Mouse (Mus musculus): ENCODE results near the gene Tada1.

Tada1 gene

DNA sequence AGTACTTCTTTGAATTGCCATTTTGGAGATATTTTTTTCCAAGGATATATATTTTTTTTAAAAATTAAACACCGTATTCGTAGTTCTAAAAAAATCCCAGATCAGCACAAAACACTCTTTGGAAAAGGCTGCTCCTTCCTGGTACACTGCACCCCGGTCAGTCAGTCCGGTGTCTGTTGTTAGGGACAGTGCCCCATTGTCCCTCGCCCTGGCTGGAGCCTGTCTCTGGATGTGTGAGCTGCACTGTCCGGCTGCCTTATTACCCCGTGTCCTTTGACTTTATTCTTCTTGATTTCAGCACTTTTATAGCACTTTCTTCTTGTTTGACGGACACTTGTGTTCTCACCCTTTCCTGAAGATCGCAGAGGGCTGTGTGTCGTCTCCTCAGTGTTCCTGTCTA is 5.7 kb downstream of the Tada1 start:
- DNase-seq (ENCODE audit: low read depth) = no peak

DNA sequence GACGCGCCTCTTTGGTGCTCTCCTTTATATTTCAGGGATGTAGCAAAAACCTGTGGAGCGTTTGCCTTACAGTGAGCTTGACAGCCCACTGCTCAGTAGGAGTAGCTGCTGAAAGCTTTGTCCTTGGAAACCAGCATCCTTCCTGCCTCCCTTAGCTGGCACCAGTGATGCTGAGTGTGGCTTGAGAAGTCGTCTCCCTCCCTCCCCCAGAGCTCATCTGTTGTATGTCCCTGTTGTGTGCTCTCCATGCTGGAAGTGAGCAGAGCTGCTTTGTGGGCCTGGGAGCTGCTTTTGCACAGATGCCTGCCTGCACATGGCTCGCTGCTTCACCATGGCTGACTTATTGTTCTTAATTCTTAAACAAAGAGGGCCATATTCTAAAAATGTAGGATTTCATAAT is 6.5 kb downstream of the Tada1 start:
- DNase-seq (ENCODE audit: low read depth) = no peak

DNA sequence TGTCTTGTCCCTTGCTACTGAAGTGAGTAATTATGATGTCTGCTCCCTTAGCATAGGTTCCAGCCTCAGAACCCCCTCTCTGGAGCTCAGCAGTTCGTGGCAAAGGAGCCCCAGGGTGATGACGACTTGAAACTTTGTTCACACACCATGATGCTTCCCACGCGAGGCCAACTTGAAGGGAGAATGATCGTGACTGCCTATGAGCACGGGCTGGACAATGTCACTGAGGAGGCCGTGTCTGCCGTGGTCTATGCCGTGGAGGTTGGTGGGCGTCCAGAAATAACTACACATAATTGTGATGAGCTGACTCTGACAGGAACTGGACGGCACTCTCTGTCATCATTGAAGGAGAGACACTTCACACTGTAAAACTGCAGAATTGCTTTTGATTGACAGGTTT is 9.6 kb downstream of the Tada1 start:
- no peak for DNase-seq (ENCODE audit: low read depth)

DNA sequence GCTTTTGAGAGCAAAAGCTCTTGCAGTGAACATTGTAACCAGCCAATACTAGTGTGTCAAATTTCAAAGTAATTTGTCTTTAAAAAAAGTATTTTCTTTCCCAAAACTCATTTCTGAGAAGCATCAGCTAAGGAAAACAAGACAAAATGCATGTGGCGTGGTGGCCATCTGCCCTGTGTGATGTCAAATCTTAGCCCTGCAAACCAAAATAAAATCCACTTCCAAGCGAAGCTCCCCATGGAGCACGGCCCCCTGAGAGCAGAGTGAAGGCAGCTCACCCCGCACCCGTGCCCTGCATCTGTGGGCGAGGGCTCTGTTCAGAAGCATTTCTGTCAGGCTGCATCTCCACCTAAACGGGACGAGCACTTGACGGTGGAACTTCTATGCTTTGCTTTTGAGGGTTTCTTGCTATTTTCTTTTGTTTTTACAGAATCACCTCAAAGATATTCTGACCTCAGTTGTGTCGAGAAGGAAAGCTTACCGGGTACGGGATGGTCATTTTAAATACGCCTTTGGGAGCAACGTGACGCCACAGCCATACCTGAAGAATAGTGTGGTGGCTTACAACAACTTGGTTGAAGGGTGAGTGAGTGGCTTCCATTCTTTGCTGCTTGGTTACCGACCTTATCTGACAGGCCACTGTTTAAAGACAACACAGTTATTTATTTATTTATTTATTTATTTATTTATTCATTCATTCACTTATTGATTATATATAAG is 10.7 kb downstream of the Tada1 start:
- DNase-seq (ENCODE audit: low read depth) = no peak

DNA sequence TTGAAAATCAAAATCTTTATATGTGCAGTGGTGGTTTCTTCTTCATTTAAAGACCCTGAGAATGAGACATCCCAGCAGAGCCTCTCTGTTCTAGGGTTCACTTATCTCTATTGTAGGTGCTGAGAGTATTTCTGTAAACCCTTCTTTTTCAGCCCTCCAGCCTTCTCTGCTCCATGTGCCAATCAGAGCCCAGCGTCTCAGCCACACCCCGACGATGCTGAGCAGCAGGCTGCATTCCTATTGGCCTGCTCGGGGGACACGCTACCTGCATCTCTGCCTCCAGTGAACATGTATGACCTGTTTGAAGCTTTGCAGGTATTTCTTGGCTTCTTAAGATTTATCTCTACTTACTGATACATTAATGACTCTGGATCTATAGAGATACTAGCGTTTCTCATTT is 12.8 kb downstream of the Tada1 start:
- no peak for DNase-seq (ENCODE audit: low read depth)

DNA sequence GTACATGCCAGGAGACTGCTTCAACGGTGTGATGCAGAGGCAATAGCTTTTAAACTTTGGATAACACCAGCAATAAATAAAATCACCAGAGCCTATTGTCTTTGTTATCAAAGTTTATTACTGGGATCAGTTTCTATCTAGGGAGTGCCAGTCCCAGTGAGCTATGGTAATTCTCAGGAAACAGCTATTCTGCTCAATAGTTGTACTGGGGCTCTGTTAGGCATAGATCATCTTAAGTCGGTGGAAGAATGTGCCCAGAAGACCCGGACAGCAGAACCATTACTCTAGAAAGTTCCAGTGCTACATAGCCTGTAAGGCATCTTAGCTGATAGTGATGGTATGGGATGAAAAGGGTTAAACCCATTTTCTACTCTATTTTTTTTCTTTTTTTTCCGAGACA is 15.9 kb downstream of the Tada1 start:
- no peak for DNase-seq (ENCODE audit: low read depth)

DNA sequence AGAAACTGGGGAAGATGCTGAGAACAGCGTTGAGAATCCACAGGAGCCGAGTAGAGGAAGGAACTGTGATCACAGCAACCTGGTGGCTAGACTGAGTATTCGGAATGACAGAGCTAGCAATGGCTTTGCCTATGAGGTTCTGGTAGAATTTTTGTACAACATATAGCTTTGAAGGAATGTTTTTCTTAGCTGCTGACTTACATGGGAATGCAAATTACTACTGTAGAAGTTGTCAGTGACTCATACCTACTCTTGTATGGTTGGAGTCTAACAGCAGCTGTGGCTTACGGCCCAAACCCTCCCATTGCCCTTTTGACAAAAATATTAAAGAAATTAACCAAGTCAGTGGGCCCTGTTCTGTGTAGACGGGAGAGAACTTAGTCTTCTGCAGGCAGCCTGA is 16.8 kb downstream of the Tada1 start:
- no peak for DNase-seq (ENCODE audit: low read depth)

DNA sequence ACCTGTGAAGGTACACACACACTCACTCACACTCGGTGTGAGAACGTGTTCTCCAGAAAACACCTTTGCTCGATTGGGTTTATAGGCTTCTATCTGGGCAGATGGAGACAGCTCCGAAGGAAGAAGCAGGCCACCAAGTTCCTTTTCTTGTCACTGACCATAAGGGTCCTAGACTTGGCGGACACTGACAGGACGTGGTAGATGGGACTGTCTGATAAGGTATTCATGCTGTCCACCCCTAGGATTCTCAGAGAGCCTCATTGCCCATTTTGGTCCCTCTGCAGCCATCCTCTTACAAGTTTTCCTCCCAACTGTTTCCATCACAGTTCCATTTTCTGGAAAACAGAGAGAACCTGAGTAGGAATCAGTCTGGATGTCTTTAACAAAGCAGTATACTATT is 17.5 kb downstream of the Tada1 start:
- DNase-seq (ENCODE audit: low read depth) = peak; percentile 58

DNA sequence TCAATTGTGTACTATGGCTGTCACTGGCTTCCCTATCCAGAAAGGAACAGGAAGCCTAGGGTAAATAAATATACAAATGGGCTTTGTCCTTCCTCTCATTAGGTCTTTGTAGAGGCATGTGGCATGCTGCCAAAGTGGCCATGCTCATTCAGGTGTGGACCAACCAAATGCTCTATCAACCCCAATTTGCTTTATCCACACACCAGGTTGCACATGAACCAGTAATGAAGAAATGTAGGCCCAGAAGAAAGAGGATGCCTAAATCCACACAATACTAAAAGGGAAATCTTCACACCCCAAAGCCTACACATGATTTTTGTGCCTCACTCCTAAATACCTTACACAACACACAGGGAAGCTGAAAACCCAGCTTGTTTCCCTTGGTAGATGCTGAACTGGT is 22.6 kb downstream of the Tada1 start:
- DNase-seq (ENCODE audit: low read depth) = no peak

DNA sequence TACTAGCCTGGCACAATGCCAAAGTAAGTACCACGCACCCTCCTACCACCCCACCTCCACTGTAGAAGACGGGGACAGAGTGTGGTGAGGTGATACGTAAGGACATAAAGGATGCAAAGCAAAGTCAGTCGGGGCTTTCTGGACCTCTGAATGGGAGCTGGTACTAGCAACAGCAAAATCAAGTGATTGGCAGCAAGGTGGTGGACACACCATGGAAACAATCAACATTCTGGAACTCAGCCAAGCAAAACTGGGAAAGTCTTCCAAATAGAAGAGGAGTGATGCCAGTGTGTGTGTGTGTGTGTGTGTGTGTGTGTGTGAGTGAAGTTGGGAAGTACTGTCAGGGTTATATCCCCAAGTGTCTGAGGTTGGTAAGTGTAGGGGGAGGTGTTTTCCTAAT is 23.1 kb downstream of the Tada1 start:
- no peak for DNase-seq (ENCODE audit: low read depth)

DNA sequence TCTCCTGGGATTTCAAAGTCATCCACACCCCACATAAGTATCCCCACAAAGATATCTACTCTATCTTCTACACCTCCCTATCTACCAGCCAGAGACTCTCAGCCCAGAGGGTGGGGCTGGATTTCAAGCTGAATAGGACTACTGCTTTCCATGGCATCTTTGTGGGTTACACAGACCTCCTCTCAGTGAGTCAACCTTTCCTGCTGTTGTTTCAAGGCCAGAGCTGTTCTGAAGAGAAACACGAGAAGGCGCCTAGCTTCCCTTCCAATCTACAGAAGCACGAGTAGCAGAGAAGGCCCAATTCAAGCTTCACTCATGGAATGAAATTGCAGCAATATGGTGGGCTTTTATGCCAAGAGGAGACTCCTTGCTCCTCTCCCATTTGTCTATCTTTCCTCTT is 24.9 kb downstream of the Tada1 start:
- peak; percentile 96 for DNase-seq (ENCODE audit: low read depth)

DNA sequence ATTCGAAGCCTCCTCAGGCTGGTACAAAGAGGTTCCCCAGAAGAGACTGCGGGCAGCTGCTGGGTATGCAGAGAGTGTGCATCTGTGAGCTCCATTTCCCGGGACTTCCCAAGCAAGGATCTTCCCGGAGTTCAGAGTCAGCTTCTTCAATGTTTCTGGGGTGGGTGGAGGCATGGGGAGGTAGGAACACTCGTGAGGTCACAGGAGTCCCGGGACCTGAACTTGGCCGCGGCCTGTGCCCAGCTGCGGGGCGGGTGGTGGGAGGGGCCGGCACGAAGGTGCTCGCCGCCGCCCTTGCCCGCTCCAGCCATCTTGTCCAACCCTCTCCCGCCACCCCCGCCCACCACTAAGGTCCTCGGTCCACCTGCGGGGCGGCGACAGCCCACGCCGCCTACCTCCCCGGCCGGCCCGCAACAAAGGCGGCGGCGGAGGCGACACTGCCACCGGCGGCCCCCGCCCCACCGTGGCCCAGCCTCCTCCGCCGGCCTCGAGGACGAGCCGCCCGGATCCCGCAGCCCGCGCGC is 30.3 kb downstream of the Tada1 start:
- no peak for DNase-seq (ENCODE audit: low read depth)

DNA sequence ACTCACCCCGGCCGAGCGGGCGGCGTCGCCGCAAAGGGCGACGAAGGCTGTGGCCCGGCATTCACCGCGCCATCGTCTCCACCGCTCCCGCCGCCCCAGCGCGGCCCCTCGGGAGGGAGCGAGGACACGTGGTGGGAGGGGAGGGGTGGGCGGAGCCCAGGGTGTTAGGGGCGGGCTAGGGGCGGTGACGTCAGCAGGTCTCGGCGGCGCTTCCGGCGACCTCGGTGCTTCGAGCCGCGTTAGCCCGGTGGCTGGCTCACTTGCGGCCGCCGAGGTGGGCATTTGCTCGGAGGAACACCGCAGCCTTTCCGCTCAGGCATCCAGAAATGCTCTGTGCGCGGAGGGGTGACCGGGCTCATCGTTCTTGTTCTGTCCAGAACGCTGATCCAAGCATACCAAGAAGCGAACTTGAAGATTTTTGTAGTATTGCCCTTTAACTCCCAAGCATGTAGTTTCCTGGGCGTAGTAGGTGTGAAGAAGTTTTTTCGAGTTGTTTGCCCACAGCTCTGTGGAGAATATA is 30.9 kb downstream of the Tada1 start, which contains the start of gene Pogk:
Gene Pogk (minus strand): TSS at position 163 of the 520 bp plus-strand sequence.
- peak; percentile 75 for DNase-seq (ENCODE audit: low read depth)

DNA sequence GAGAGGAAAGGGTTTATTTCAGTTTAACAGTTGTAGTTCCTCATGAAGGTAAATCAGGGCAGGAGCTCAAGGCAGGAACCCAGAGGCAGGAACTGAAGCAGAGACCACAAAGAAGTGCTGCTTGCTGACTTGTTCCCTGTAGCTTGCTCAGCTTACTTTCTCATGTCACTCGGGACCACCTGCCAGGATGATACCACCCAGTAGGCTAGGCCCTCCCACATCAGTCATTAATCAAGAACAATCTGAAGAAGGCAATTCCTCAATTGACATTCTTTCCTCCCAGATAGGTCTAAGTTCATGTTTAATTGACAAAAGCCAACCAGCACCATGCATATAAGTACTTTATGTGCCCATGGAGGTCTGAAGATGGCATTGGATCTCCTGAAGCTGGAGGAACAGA is 32.6 kb downstream of the Tada1 start:
- no peak for DNase-seq (ENCODE audit: low read depth)

DNA sequence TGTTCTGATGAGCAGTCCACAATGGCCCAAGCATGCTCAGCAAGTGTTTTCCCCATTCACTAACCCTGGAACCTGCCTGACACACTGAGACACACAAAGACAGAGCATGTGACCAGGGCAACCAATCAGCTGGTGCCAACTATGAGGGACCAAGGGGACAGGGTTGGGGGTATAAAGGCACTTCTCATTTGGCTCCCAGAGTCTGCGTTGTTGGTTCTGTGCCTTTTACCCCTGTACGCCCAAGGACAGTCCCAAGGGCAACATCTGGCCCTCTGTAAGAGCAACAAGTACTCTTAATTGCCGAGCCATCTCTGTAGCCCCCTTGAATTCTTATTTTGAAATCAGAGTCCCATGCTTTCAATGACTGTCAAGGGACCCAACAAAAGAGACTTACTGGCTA is 33.4 kb downstream of the Tada1 start:
- DNase-seq (ENCODE audit: low read depth) = no peak

DNA sequence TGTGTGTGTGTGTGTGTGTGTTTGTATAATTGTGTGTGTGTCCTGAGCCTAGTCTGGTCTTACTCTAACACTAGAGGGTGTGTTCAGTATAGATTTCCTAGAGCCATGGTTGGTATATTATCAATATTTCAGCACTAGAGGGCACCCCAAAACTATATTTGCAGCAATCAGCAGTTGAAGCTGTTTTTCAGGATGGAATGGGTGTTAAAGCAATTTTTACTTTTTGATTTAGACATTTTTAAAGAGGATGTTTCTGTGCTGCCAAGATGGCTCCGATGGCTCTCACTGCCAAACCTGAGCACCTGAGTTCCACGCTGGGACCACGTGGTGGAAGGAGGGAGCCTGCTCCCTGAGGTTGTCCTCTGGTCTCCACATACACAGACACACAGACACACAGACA is 50.2 kb downstream of the Tada1 start:
- peak; percentile 87 for DNase-seq (ENCODE audit: low read depth)

DNA sequence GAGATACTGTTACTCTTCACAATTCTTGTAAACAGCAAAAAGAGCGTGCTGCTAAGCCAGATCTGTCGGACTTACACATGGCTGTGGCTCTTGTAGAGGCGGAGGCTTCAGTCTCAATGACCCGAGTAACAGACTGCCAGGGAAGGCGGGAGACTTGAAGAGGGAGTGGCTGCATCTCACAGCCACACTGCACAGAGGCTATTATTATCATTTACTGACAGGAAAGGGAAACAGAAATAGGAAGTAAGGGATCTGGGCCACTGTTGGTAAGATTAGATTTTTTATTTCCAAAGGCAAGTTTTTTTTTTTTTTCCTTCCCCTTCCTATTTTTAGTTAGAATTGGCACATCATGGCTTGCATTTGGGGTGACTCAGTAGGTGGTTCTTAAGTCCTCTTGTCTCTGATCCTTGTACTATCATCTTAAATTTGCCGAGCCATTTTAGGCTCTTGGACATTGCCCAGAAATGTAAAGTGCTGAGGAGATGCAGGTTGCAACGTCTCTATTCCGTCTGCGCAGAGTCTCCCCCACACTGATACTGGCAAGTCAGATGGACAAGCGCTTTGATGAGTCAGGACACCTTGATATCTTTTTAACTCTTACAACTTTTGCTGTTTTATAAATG is 51.0 kb downstream of the Tada1 start:
- peak; percentile 90 for DNase-seq (ENCODE audit: low read depth)

DNA sequence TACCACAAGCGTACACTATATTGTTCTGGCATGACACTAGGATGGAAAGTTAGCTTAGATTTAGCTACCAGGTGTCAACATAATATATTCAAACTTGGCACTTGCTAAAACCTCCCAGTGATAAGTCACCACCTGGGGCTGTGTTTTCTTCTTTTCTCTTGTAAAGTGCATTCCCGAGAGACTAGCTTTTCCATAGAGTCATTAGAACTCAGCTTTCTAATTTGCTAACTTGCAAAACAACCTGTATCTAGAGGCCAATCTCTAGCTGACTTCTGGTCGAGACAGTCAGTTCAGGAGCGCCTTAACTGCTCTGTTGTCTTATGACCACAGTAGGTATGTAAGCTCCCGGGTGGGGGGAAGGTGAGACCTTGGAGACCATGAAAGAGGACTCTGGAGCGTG is 60.5 kb downstream of the Tada1 start:
- no peak for DNase-seq (ENCODE audit: low read depth)

DNA sequence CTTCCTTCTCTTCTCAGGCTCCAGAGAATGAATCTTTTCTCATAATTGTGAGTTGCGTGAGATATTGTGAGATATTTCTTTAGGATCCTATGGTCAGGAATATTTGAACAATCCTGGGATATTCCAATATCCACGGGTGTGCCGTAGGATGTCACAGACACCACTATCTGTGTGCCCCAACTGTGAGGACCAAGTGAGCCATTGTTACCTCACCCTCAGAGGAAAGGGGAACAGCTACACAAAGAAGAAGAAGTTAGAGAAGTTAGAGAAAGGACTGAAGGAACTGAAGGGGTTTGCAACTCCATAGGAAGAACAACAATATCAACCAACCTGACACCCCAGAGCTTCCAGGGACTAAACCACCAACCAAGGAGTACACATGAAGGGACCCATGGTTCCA is 63.1 kb downstream of the Tada1 start:
- no peak for DNase-seq (ENCODE audit: low read depth)
